27 mouse cellular contexts compared by ENCODE assay signal in the genomic region with DNA sequence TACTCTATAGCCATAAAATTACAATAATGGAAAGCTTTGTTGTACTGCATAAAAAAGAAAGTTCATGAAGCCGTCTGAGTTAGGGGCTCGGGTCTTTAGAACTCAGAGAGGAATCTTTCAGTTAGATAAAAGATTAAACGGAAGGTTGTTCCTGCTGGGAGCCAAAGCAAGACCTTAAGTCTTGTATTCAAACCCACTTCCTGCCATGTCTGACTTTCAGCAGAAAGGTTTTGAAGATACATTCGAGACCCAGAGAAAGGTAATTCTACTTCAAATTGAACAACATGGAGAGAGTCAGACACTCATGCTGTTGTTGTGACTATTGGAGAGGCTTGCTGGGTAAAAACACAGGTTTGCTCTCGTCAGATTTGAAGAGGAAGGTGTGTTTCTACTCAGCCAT. TPM values are rescaled to one million over a fixed set of nuclear protein-coding genes. Genes with fewer than 3 reads are reported as not detected.
"Had no signal": no experiment of that assay in that cellular context is flagged by ENCODE, and none has a peak within 500 bp of the region (broad histone marks: within the 10 kb centered on the region; RNA-seq: fewer than 3 reads in every experiment).

No protein-coding gene starts in this region.

- H3K4me2 ChIP-seq: intestine, embryonic 15.5 days; kidney, embryonic 15.5 days; limb, embryonic 12.5 days; limb, embryonic 15.5 days; liver, embryonic 11.5 days; lung, embryonic 14.5 days; midbrain, embryonic 13.5 days; neural tube, embryonic 12.5 days; neural tube, embryonic 15.5 days had no signal

- H3K4me1 ChIP-seq: intestine, embryonic 15.5 days; kidney, embryonic 15.5 days; limb, embryonic 12.5 days; limb, embryonic 15.5 days; midbrain, embryonic 10.5 days; midbrain, embryonic 13.5 days; neural tube, embryonic 12.5 days; neural tube, embryonic 15.5 days had no signal

- H3K27me3 ChIP-seq: intestine, embryonic 15.5 days; kidney, embryonic 15.5 days; limb, embryonic 12.5 days; limb, embryonic 15.5 days; midbrain, embryonic 13.5 days; neural tube, embryonic 12.5 days; neural tube, embryonic 15.5 days had no signal

- ATAC-seq: intestine, embryonic 15.5 days; liver, postnatal 0 days; lung, postnatal 0 days; midbrain, embryonic 13.5 days had no signal

- H3K36me3 ChIP-seq: intestine, embryonic 15.5 days; kidney, embryonic 15.5 days; limb, embryonic 12.5 days; limb, embryonic 15.5 days; midbrain, embryonic 10.5 days; midbrain, embryonic 13.5 days; neural tube, embryonic 12.5 days; neural tube, embryonic 15.5 days had no signal

- H3K9me3 ChIP-seq: intestine, embryonic 15.5 days; kidney, embryonic 15.5 days; limb, embryonic 12.5 days; limb, embryonic 15.5 days; megakaryocyte, embryonic 14.5 days; midbrain, embryonic 10.5 days; midbrain, embryonic 13.5 days; neural tube, embryonic 12.5 days; neural tube, embryonic 15.5 days had no signal

- H3K9ac ChIP-seq: intestine, embryonic 15.5 days; kidney, embryonic 15.5 days; limb, embryonic 12.5 days; limb, embryonic 15.5 days; liver, embryonic 14.5 days; liver, postnatal 0 days; lung, embryonic 14.5 days; midbrain, embryonic 13.5 days; neural tube, embryonic 12.5 days; neural tube, embryonic 15.5 days had no signal

- DNase-seq: kidney, adult 11 months; kidney, adult 8-10 months; kidney, postnatal 10 days; kidney, postnatal 36 days; left cerebral cortex, postnatal 4 days; liver, postnatal 0 days; lung, embryonic 14.5 days; right cerebral cortex, adult 18-20 months; right cerebral cortex, postnatal 14 days; right cerebral cortex, postnatal 4 days; thymus, postnatal 36 days had no signal

- H3K4me3 ChIP-seq: intestine, embryonic 15.5 days; kidney, embryonic 15.5 days; limb, embryonic 12.5 days; limb, embryonic 15.5 days; megakaryocyte, embryonic 14.5 days; midbrain, embryonic 10.5 days; midbrain, embryonic 13.5 days; neural tube, embryonic 12.5 days; neural tube, embryonic 15.5 days had no signal

- H3K27ac ChIP-seq: intestine, embryonic 15.5 days; kidney, embryonic 15.5 days; limb, embryonic 12.5 days; limb, embryonic 15.5 days; liver, embryonic 14.5 days; macrophage; midbrain, embryonic 10.5 days; midbrain, embryonic 13.5 days; neural tube, embryonic 12.5 days; neural tube, embryonic 15.5 days; stomach, postnatal 0 days had no signal

RNA-seq across cellular contexts. Expression of a gene that starts 3.0 kb away (rescaled TPM):
- polyA plus RNA-seq: intestine, embryonic 15.5 days; kidney, embryonic 15.5 days; limb, embryonic 12.5 days; limb, embryonic 15.5 days; liver, embryonic 11.5 days; liver, embryonic 14.5 days; liver, postnatal 0 days; lung, embryonic 14.5 days; lung, postnatal 0 days; macrophage; midbrain, embryonic 10.5 days; midbrain, embryonic 13.5 days; midbrain, postnatal 0 days; neural tube, embryonic 12.5 days; neural tube, embryonic 15.5 days; stomach, embryonic 14.5 days; stomach, postnatal 0 days had no signal
